Mouse (Mus musculus) intestine, postnatal 0 days (tissue): ENCODE measurements around the gene Tmem115. TPM values are rescaled to one million over a fixed set of nuclear protein-coding genes. Genes with fewer than 3 reads are reported as not detected.

Experiments
- ATAC-seq: fragments of 200-750 bp; cut with Nextera tagmentation; 2 replicates; pipeline ENCODE4 v1.8.0; 2017; ENCODE audit warnings: mild to moderate bottlenecking, moderate TSS enrichment, moderate library complexity
- H3K27ac ChIP-seq: fragments of 300-500 bp; sonication (generic); 2 replicates; pipeline ENCODE4 v1.5.1; 2014; ENCODE audit warnings: mild to moderate bottlenecking, low read depth, low read length, moderate library complexity
- H3K27me3 ChIP-seq: fragments of 300-500 bp; sonication (generic); replicated peaks from 2 replicates; pipeline ENCODE4 v1.6.1; 2014; ENCODE audit warnings: low read length, mixed read lengths; ENCODE audit not compliant: control insufficient read depth, insufficient read depth
- H3K36me3 ChIP-seq: fragments of 300-500 bp; sonication (generic); 2 replicates; pipeline ENCODE4 v1.6.1; 2014; ENCODE audit warnings: mild to moderate bottlenecking, moderate library complexity; ENCODE audit not compliant: control insufficient read depth, insufficient read depth
- H3K4me1 ChIP-seq: fragments of 300-500 bp; sonication (generic); replicated peaks from 2 replicates; pipeline ENCODE4 v1.6.1; 2014; ENCODE audit warnings: antibody characterized with exemption, low read length, mixed read lengths; ENCODE audit not compliant: control insufficient read depth, insufficient read depth
- H3K4me2 ChIP-seq: fragments of 300-500 bp; sonication (generic); replicated peaks from 2 replicates; pipeline ENCODE4 v1.6.1; 2014; ENCODE audit warnings: low read depth, mild to moderate bottlenecking, moderate library complexity
- H3K4me3 ChIP-seq: fragments of 300-500 bp; sonication (generic); 2 replicates; pipeline ENCODE4 v1.5.1; 2014; ENCODE audit warnings: low read depth, low read length
- H3K9ac ChIP-seq: fragments of 300-500 bp; sonication (generic); 2 replicates; pipeline ENCODE4 v1.6.1; 2014; ENCODE audit warnings: mild to moderate bottlenecking, low read depth, low read length
- H3K9me3 ChIP-seq: fragments of 300-500 bp; sonication (generic); 2 replicates; pipeline ENCODE4 v1.6.1; 2016; ENCODE audit warnings: mixed run types; ENCODE audit not compliant: control insufficient read depth
- CTCF ChIP-seq: sonication (generic); IDR thresholded peaks from 2 replicates; pipeline ENCODE4 v1.5.1; 2016; ENCODE audit warnings: low read depth, mild to moderate bottlenecking, control low read depth, antibody characterized with exemption, moderate library complexity
- WGBS: fragments of 180-500 bp; shearing (Covaris S2); extraction: QIAGEN DNeasy Blood & Tissue Kit; methylation state at CpG from one replicate; pipeline ENCODE4 v1.1.7; 2014; 5-methylcytosine and 5-hydroxymethylcytosine counted together
- polyA plus RNA-seq: library from polyadenylated mRNA; unstranded; fragments of >200 nt; fragmentation: Nextera tagmentation; extraction: Ambion mirVana; gene quantifications from 2 replicates; pipeline ENCODE4 v1.2.1, GENCODE M21; 2015

The Tmem115 gene
- polyA plus RNA-seq, 1 experiment from 2014 or later: 38.0 TPM

DNA sequence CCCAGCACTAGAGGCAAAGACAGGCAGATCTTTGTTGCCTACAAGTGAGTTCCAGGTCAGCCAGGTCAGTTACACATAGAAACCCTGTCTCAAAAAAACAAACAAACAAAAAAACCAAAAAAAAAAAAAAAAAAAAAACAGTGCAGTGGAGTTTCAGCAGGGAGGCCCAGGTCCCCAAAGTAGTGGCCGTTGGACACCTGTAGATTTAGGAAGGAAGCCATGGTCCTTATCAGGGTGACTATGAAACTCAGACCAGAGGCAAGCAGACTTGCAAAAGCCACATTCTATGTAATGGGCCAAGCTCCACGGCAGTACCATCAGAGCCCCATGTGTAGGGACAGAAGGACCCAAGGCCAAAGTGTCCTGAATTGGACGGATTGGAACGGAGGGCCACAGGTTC, 47.8 kb downstream of the Tmem115 start:
- no peak for ATAC-seq
- H3K27me3 ChIP-seq: no peaks in the 10 kb centered on the region
- H3K4me1 ChIP-seq: peaks cover 8% of the 10 kb centered on the region; the same call in 1 of the 2 replicates
- H3K27ac ChIP-seq: no peak overlapping the region
- peak overlapping the region; percentile 70; the same call in 1 of the 2 replicates for H3K9ac ChIP-seq
- H3K4me2 ChIP-seq: peak overlapping the region; percentile 91
- peak overlapping the region; percentile 51 for H3K4me3 ChIP-seq
- TF ChIP-seq CTCF: no peak
- WGBS: 63% methylated on average over 4 of the region's 4 CpGs
- H3K9me3 ChIP-seq: no peaks in the 10 kb centered on the region
- peaks cover 18% of the 10 kb centered on the region for H3K36me3 ChIP-seq

GRCm38 (mm10) chr9:107582509-107583062, 48.8 kb downstream of the Tmem115 start:
- no peaks in the 10 kb centered on the region for H3K9me3 ChIP-seq
- no peak overlapping the region for H3K4me3 ChIP-seq
- H3K4me2 ChIP-seq: no peak overlapping the region
- peaks cover 18% of the 10 kb centered on the region for H3K36me3 ChIP-seq
- H3K27ac ChIP-seq: no peak overlapping the region
- no peak for ATAC-seq
- WGBS: 93% methylated on average over 7 of the region's 7 CpGs
- H3K4me1 ChIP-seq: peaks cover 4% of the 10 kb centered on the region; the same call in 1 of the 2 replicates
- no peaks in the 10 kb centered on the region for H3K27me3 ChIP-seq
- no peak overlapping the region for H3K9ac ChIP-seq
- TF ChIP-seq CTCF: no peak

GRCm38 (mm10) chr9:107583174-107583573, 49.4 kb downstream of the Tmem115 start:
- ATAC-seq: no peak
- Histone ChIP-seq H3K4me2 (no peak overlapping the region), H3K4me3 (no peak overlapping the region), H3K9me3 (no peaks in the 10 kb centered on the region), H3K36me3 (peaks cover 18% of the 10 kb centered on the region), H3K4me1 (peaks cover 4% of the 10 kb centered on the region; the same call in 1 of the 2 replicates), H3K27me3 (no peaks in the 10 kb centered on the region), H3K27ac (no peak overlapping the region), H3K9ac (no peak overlapping the region)
- 93% methylated on average over 14 of the region's 14 CpGs for WGBS
- TF ChIP-seq CTCF: no peak

GRCm38 (mm10) chr9:107586504-107586903, 52.8 kb downstream of the Tmem115 start:
- TF ChIP-seq CTCF: no peak
- no peaks in the 10 kb centered on the region for H3K27me3 ChIP-seq
- H3K4me1 ChIP-seq: peaks cover 4% of the 10 kb centered on the region; the same call in 1 of the 2 replicates
- ATAC-seq: no peak
- peak overlapping the region; percentile 6; the same call in 1 of the 2 replicates for H3K4me2 ChIP-seq
- peaks cover 30% of the 10 kb centered on the region for H3K36me3 ChIP-seq
- no peaks in the 10 kb centered on the region for H3K9me3 ChIP-seq
- no peak overlapping the region for H3K9ac ChIP-seq
- H3K27ac ChIP-seq: peak overlapping the region; percentile 78
- WGBS: 83% methylated on average over 5 of the region's 5 CpGs
- H3K4me3 ChIP-seq: no peak overlapping the region

GRCm38 (mm10) chr9:107586974-107587832, 53.5 kb downstream of the Tmem115 start, which contains the start of gene Ifrd2:
Gene Ifrd2 (plus strand): TSS chr9:107587642.
- Histone ChIP-seq H3K4me2 (peak within 1 kb of the TSS; percentile 87), H3K9ac (peak within 1 kb of the TSS; percentile 47), H3K4me1 (peaks cover 4% of the 10 kb centered on the region; the same call in 1 of the 2 replicates), H3K27ac (peak within 1 kb of the TSS; percentile 78), H3K27me3 (no peaks in the 10 kb centered on the region), H3K4me3 (peak within 1 kb of the TSS; percentile 70), H3K36me3 (peaks cover 37% of the 10 kb centered on the region), H3K9me3 (no peaks in the 10 kb centered on the region)
- peak; percentile 92 for ATAC-seq
- WGBS: 9% methylated on average over 46 of the region's 46 CpGs
- no peak; the same call in 1 of the 2 replicates for TF ChIP-seq CTCF
